Mouse (Mus musculus) retina, embryonic 14.5 days (tissue): ENCODE data around the gene C530008M17Rik.
A peak's percentile ranks its signal among the peaks of the same experiment; 100 is the strongest.

Experiments used
- DNase-seq: peaks from one replicate; pipeline ENCODE4 v3.0.0-alpha.2; 2015; ENCODE audit warnings: low spot score

The C530008M17Rik gene

GRCm38 (mm10) chr5:76702646-76703045, 46.3 kb downstream of the C530008M17Rik start:
- peak; percentile 41 for DNase-seq

GRCm38 (mm10) chr5:76705307-76706173, 49.2 kb downstream of the C530008M17Rik start:
- no peak for DNase-seq

GRCm38 (mm10) chr5:76707072-76707471, 50.8 kb downstream of the C530008M17Rik start:
- DNase-seq, result no peak

GRCm38 (mm10) chr5:76708004-76708403, 51.7 kb downstream of the C530008M17Rik start:
- no peak for DNase-seq

GRCm38 (mm10) chr5:76713743-76714142, 57.4 kb downstream of the C530008M17Rik start:
- no peak for DNase-seq

GRCm38 (mm10) chr5:76719954-76720353, 63.6 kb downstream of the C530008M17Rik start:
- DNase-seq, result no peak

- no peak for DNase-seq
Observed at GRCm38 (mm10) chr5:76724878-76725277, 68.6 kb downstream of the C530008M17Rik start.

GRCm38 (mm10) chr5:76726518-76727103, 70.3 kb downstream of the C530008M17Rik start:
- no peak for DNase-seq

GRCm38 (mm10) chr5:76733055-76733641, 76.8 kb downstream of the C530008M17Rik start:
- DNase-seq, result no peak

GRCm38 (mm10) chr5:76741463-76741862, 85.2 kb downstream of the C530008M17Rik start:
- no peak for DNase-seq

- DNase-seq, result no peak
Observed at GRCm38 (mm10) chr5:76742076-76742475, 85.8 kb downstream of the C530008M17Rik start.

GRCm38 (mm10) chr5:76744737-76745209, 88.5 kb downstream of the C530008M17Rik start:
- no peak for DNase-seq

- DNase-seq, result no peak
Observed at GRCm38 (mm10) chr5:76747851-76748250, 91.5 kb downstream of the C530008M17Rik start.

GRCm38 (mm10) chr5:76752351-76752750, 96.0 kb downstream of the C530008M17Rik start:
- DNase-seq, result no peak

- DNase-seq, result no peak
Observed at GRCm38 (mm10) chr5:76760349-76760748, 104.0 kb downstream of the C530008M17Rik start.

GRCm38 (mm10) chr5:76762030-76762698, 105.9 kb downstream of the C530008M17Rik start:
- peak; percentile 47 for DNase-seq

GRCm38 (mm10) chr5:76763148-76763701, 106.9 kb downstream of the C530008M17Rik start:
- no peak for DNase-seq

GRCm38 (mm10) chr5:76763731-76764130, 107.4 kb downstream of the C530008M17Rik start:
- no peak for DNase-seq

- DNase-seq, result no peak
Observed at GRCm38 (mm10) chr5:76769014-76769413, 112.7 kb downstream of the C530008M17Rik start.

GRCm38 (mm10) chr5:76769572-76769971, 113.3 kb downstream of the C530008M17Rik start:
- DNase-seq, result no peak

- DNase-seq, result no peak
Observed at GRCm38 (mm10) chr5:76771371-76771770, 115.1 kb downstream of the C530008M17Rik start.

GRCm38 (mm10) chr5:76772831-76773230, 116.5 kb downstream of the C530008M17Rik start:
- DNase-seq, result no peak
